23 mouse cellular contexts compared by ENCODE assay signal in genomic region chr17:47545154-47545553, GRCm38 (mm10).
"Had no signal": no experiment of that assay in that cellular context is flagged by ENCODE, and none has a peak within 500 bp of the region (broad histone marks: within the 10 kb centered on the region; RNA-seq: fewer than 3 reads in every experiment).

No protein-coding gene starts in this region.

- DNase-seq: cerebellum, adult 8-10 months; cerebellum, adult 9-11 months; cerebellum, postnatal 14 days; cerebellum, postnatal 36 days; embryo, embryonic 11 days; gastrocnemius, adult 2 months; gastrocnemius, postnatal 10 days; gastrocnemius, postnatal 14 days; gastrocnemius, postnatal 25 days; gastrocnemius, postnatal 36 days; heart, adult 2 months had no signal

- H3K27me3 ChIP-seq: embryonic facial prominence, embryonic 12.5 days; embryonic facial prominence, embryonic 13.5 days; embryonic facial prominence, embryonic 15.5 days; forebrain, embryonic 12.5 days; forebrain, embryonic 13.5 days; forebrain, embryonic 15.5 days had no signal

- H3K9me3 ChIP-seq: embryonic facial prominence, embryonic 10.5 days; embryonic facial prominence, embryonic 12.5 days; embryonic facial prominence, embryonic 13.5 days; embryonic facial prominence, embryonic 15.5 days; forebrain, embryonic 10.5 days; forebrain, embryonic 12.5 days; forebrain, embryonic 13.5 days; forebrain, embryonic 15.5 days had no signal

- H3K4me1 ChIP-seq: forebrain, embryonic 12.5 days; forebrain, embryonic 13.5 days; forebrain, embryonic 15.5 days had no signal

- H3K4me2 ChIP-seq: embryonic facial prominence, embryonic 12.5 days; embryonic facial prominence, embryonic 13.5 days; embryonic facial prominence, embryonic 15.5 days; forebrain, embryonic 12.5 days; forebrain, embryonic 13.5 days; forebrain, embryonic 15.5 days had no signal

- ATAC-seq: forebrain, embryonic 13.5 days; forebrain, embryonic 14.5 days; forebrain, embryonic 15.5 days; forebrain, embryonic 16.5 days had no signal

- H3K4me3 ChIP-seq: embryonic facial prominence, embryonic 10.5 days; embryonic facial prominence, embryonic 12.5 days; embryonic facial prominence, embryonic 13.5 days; embryonic facial prominence, embryonic 15.5 days; erythroblast, embryonic 14.5 days; forebrain, embryonic 10.5 days; forebrain, embryonic 12.5 days; forebrain, embryonic 13.5 days; forebrain, embryonic 15.5 days; heart, adult 2 months had no signal

- H3K27ac ChIP-seq: embryonic facial prominence, embryonic 10.5 days; embryonic facial prominence, embryonic 12.5 days; embryonic facial prominence, embryonic 15.5 days; forebrain, embryonic 10.5 days; forebrain, embryonic 12.5 days; forebrain, embryonic 13.5 days; forebrain, embryonic 15.5 days; heart, adult 2 months had no signal

- H3K36me3 ChIP-seq: embryonic facial prominence, embryonic 10.5 days; embryonic facial prominence, embryonic 12.5 days; embryonic facial prominence, embryonic 13.5 days; embryonic facial prominence, embryonic 15.5 days; forebrain, embryonic 10.5 days; forebrain, embryonic 12.5 days; forebrain, embryonic 15.5 days had no signal

- H3K9ac ChIP-seq: embryonic facial prominence, embryonic 12.5 days; embryonic facial prominence, embryonic 13.5 days; embryonic facial prominence, embryonic 15.5 days; forebrain, embryonic 12.5 days; forebrain, embryonic 13.5 days; forebrain, embryonic 15.5 days; forebrain, postnatal 0 days had no signal
